ENCODE assay signal across 39 mouse cellular contexts in the genomic region with DNA sequence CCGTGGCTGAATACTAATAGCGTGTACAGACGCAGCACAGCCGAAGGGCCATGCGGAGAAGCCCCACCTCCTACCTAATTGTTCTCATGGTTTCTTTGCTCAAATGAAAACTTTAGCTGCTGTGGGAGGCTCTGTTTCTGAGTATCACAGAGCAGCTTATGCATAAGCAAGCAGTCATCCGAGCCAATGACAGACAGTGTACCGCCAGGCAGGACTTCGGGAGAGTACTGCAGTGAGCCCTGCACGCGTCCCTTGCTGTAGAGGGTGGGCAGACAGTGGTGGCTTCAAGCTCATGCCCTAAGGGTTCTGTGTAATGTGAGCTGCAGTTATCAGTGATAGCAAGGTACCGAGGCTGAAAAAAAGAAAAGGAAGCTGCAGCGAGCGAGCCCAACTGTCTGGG. TPM values are rescaled to one million over a fixed set of nuclear protein-coding genes. Genes with fewer than 3 reads are reported as not detected.
A peak's percentile ranks its signal among the peaks of the same experiment; 100 is the strongest.
DNase-seq lines count a peak whose midpoint lies in the region; ATAC-seq lines count a peak whose summit lies in the region.
"Had no signal": no experiment of that assay in that cellular context is flagged by ENCODE, and none has a peak within 500 bp of the region (broad histone marks: within the 10 kb centered on the region; RNA-seq: fewer than 3 reads in every experiment).

No protein-coding gene starts in this region.

- peaks cover 6 to 7% of the 10 kb centered on the region in 2 experiments; a peak in 2 of 4 replicates for H3K4me1 ChIP-seq in heart, embryonic 14.5 days (ENCODE audit: control insufficient read depth in 2 of 2, insufficient read depth in 2 of 2, low read length in 2 of 2)
- H3K4me1 ChIP-seq in kidney, embryonic 16.5 days (ENCODE audit: insufficient read depth, low read length), result 0 out of 2 replicates have a peak, but pooled peaks cover 2% of the 10 kb centered on the region
- H3K4me1 ChIP-seq in midbrain, embryonic 13.5 days (replicated peaks), result no peaks in the 10 kb centered on the region
- no peaks in the 10 kb centered on the region for H3K4me1 ChIP-seq in midbrain, embryonic 16.5 days (ENCODE audit: control insufficient read depth, insufficient read depth, low read length)
- H3K4me1 ChIP-seq: forebrain, embryonic 13.5 days; hindbrain, embryonic 12.5 days; intestine, embryonic 15.5 days; liver, embryonic 12.5 days; neural tube, embryonic 15.5 days had no signal

- DNase-seq in heart, adult 11 months, result peak; percentile 64
- DNase-seq in heart, adult 18-20 months, result no peak
- DNase-seq in heart, adult 8-10 months (ENCODE audit: low spot score), result no peak
- no peak for DNase-seq in kidney, postnatal 4 days
- DNase-seq: adrenal gland, adult 8-10 months; cerebellum, adult 2 months; cerebellum, postnatal 14 days; gastrocnemius, postnatal 10 days; kidney, adult 8-10 months; kidney, postnatal 36 days; left cerebral cortex, postnatal 4 days; liver, postnatal 0 days; lung, postnatal 4 days; midbrain, embryonic 14.5 days; right cerebral cortex, adult 18-20 months; spleen, adult 18-20 months; thymus, postnatal 14 days had no signal

- peaks cover 82% of the 10 kb centered on the region for H3K36me3 ChIP-seq in heart, embryonic 14.5 days (ENCODE audit: control insufficient read depth, insufficient read depth, low read length)
- H3K36me3 ChIP-seq in kidney, embryonic 16.5 days (ENCODE audit: insufficient read depth, low read length), result peaks cover 40% of the 10 kb centered on the region
- H3K36me3 ChIP-seq in midbrain, embryonic 13.5 days, result peaks cover 77% of the 10 kb centered on the region
- peaks cover 16% of the 10 kb centered on the region for H3K36me3 ChIP-seq in midbrain, embryonic 16.5 days (ENCODE audit: control insufficient read depth, insufficient read depth, low read length)

- H3K4me3 ChIP-seq in heart, embryonic 14.5 days (ENCODE audit: control insufficient read depth in 1 of 2, insufficient read depth in 1 of 2, low read depth in 1 of 2, low read length in 2 of 2), result no peak overlapping the region
- H3K4me3 ChIP-seq in kidney, embryonic 16.5 days (ENCODE audit: low read length), result no peak overlapping the region
- H3K4me3 ChIP-seq in midbrain, embryonic 13.5 days (replicated peaks), result no peak overlapping the region
- no peak overlapping the region for H3K4me3 ChIP-seq in midbrain, embryonic 16.5 days (ENCODE audit: low read depth, low read length)
- H3K4me3 ChIP-seq: forebrain, embryonic 13.5 days; hindbrain, embryonic 12.5 days; intestine, embryonic 15.5 days; liver, embryonic 12.5 days; megakaryocyte, embryonic 14.5 days; neural tube, embryonic 15.5 days had no signal

- no peaks in the 10 kb centered on the region for H3K27me3 ChIP-seq in heart, embryonic 14.5 days (ENCODE audit: control insufficient read depth, insufficient read depth, low read length)
- H3K27me3 ChIP-seq in kidney, embryonic 16.5 days (ENCODE audit: insufficient read depth, low read length), result no peaks in the 10 kb centered on the region
- H3K27me3 ChIP-seq in midbrain, embryonic 13.5 days, result no peaks in the 10 kb centered on the region
- H3K27me3 ChIP-seq in midbrain, embryonic 16.5 days (ENCODE audit: control insufficient read depth, insufficient read depth, low read depth, low read length), result no peaks in the 10 kb centered on the region
- H3K27me3 ChIP-seq: forebrain, embryonic 13.5 days; hindbrain, embryonic 12.5 days; intestine, embryonic 15.5 days; liver, embryonic 12.5 days; megakaryocyte, embryonic 14.5 days; neural tube, embryonic 15.5 days had no signal

- H3K9me3 ChIP-seq in heart, embryonic 14.5 days (ENCODE audit: control insufficient read depth, low read length), result no peaks in the 10 kb centered on the region
- no peaks in the 10 kb centered on the region for H3K9me3 ChIP-seq in kidney, embryonic 16.5 days (ENCODE audit: low read length)
- H3K9me3 ChIP-seq in midbrain, embryonic 13.5 days, result no peaks in the 10 kb centered on the region
- no peaks in the 10 kb centered on the region for H3K9me3 ChIP-seq in midbrain, embryonic 16.5 days (replicated peaks; ENCODE audit: control insufficient read depth, low read length, poor library complexity, severe bottlenecking)
- H3K9me3 ChIP-seq: forebrain, embryonic 13.5 days; G1E; hindbrain, embryonic 12.5 days; intestine, embryonic 15.5 days; liver, embryonic 12.5 days; megakaryocyte, embryonic 14.5 days; neural tube, embryonic 15.5 days had no signal

- H3K4me2 ChIP-seq in heart, embryonic 14.5 days (ENCODE audit: low read length), result no peak overlapping the region
- H3K4me2 ChIP-seq in kidney, embryonic 16.5 days (replicated peaks; ENCODE audit: low read depth, low read length), result no peak overlapping the region
- H3K4me2 ChIP-seq in midbrain, embryonic 13.5 days (replicated peaks), result no peak overlapping the region
- no peak overlapping the region for H3K4me2 ChIP-seq in midbrain, embryonic 16.5 days (ENCODE audit: low read length)
- H3K4me2 ChIP-seq: forebrain, embryonic 13.5 days; hindbrain, embryonic 12.5 days; intestine, embryonic 15.5 days; liver, embryonic 12.5 days; neural tube, embryonic 15.5 days had no signal

- H3K9ac ChIP-seq in heart, embryonic 14.5 days (ENCODE audit: low read length), result no peak overlapping the region
- 0 out of 2 replicates have a peak overlapping the region, but pooled peaks have one; percentile 26 for H3K9ac ChIP-seq in kidney, embryonic 16.5 days (replicated peaks; ENCODE audit: low read length)
- no peak overlapping the region for H3K9ac ChIP-seq in midbrain, embryonic 13.5 days (replicated peaks)
- H3K9ac ChIP-seq in midbrain, embryonic 16.5 days (ENCODE audit: low read depth, low read length), result no peak overlapping the region
- H3K9ac ChIP-seq: forebrain, embryonic 13.5 days; hindbrain, embryonic 12.5 days; intestine, embryonic 15.5 days; liver, embryonic 12.5 days; liver, postnatal 0 days; neural tube, embryonic 15.5 days had no signal

- no peak overlapping the region; a peak in 1 of 4 replicates for H3K27ac ChIP-seq in heart, embryonic 14.5 days (replicated peaks in 1 of 2; ENCODE audit: control insufficient read depth in 1 of 2, insufficient read depth in 1 of 2, low read depth in 2 of 2, low read length in 2 of 2)
- no peak overlapping the region for H3K27ac ChIP-seq in kidney, embryonic 16.5 days (ENCODE audit: low read length)
- 0 out of 2 replicates have a peak overlapping the region, but pooled peaks have one; percentile 5 for H3K27ac ChIP-seq in midbrain, embryonic 13.5 days
- no peak overlapping the region for H3K27ac ChIP-seq in midbrain, embryonic 16.5 days (ENCODE audit: low read length)
- H3K27ac ChIP-seq: forebrain, embryonic 13.5 days; hindbrain, embryonic 12.5 days; hindbrain, postnatal 0 days; intestine, embryonic 15.5 days; liver, embryonic 12.5 days; neural tube, embryonic 15.5 days had no signal

- 0 out of 2 replicates have a peak, but pooled peaks have one; percentile 61 for ATAC-seq in heart, embryonic 14.5 days (ENCODE audit: insufficient number of reproducible peaks, insufficient read depth, low FRiP score, low read depth)
- peak; percentile 61; the same call in 1 of the 2 replicates for ATAC-seq in kidney, embryonic 16.5 days (ENCODE audit: low FRiP score, low TSS enrichment)
- no peak for ATAC-seq in midbrain, embryonic 13.5 days
- no peak for ATAC-seq in midbrain, embryonic 16.5 days
- ATAC-seq: forebrain, embryonic 13.5 days; hindbrain, postnatal 0 days; intestine, embryonic 15.5 days; liver, embryonic 12.5 days; liver, postnatal 0 days had no signal

- WGBS in heart, embryonic 14.5 days, result 46% methylated on average over 13 of the region's 13 CpGs
- WGBS in kidney, embryonic 16.5 days, result 74% methylated on average over 13 of the region's 13 CpGs
- 87% methylated on average over 13 of the region's 13 CpGs for WGBS in midbrain, embryonic 13.5 days
- 87% methylated on average over 13 of the region's 13 CpGs for WGBS in midbrain, embryonic 16.5 days

RNA-seq across cellular contexts. Expression of gene Slc10a4, which starts 22.0 kb away (rescaled TPM):
- not detected for total RNA-seq in heart, adult 18-20 months (2021)
- 0.42 and 1.7 TPM in 2 replicates for polyA plus RNA-seq in heart, embryonic 14.5 days (2014; fragmentation: Nextera tagmentation; extraction: Ambion mirVana)
- under 1 TPM in 1 of 4 experiments, not detected in 3; 0.11 TPM for total RNA-seq in heart, adult 8-10 months (2022)
- 1.2 and 1.8 TPM in 2 replicates for polyA plus RNA-seq in kidney, embryonic 16.5 days (2015; fragmentation: Nextera tagmentation; extraction: Ambion mirVana)
- 19.4 and 28.6 TPM in 2 replicates for polyA plus RNA-seq in midbrain, embryonic 13.5 days (2015; fragmentation: Nextera tagmentation; extraction: Ambion mirVana)
- polyA plus RNA-seq in midbrain, embryonic 16.5 days (2015; fragmentation: Nextera tagmentation; extraction: Ambion mirVana), result 25.3 and 28.9 TPM in 2 replicates
- total RNA-seq: gastrocnemius, postnatal 10 days had no signal
- polyA plus RNA-seq: G1E; liver, postnatal 0 days had no signal

RNA-seq across cellular contexts. Expression of gene Gm10135, which starts 54.1 kb away (rescaled TPM):
- total RNA-seq in heart, adult 18-20 months (2021), result not detected
- not detected in 2 replicates for polyA plus RNA-seq in heart, embryonic 14.5 days (2014; fragmentation: Nextera tagmentation; extraction: Ambion mirVana)
- not detected for total RNA-seq in heart, adult 8-10 months (2022)
- polyA plus RNA-seq in kidney, embryonic 16.5 days (2015; fragmentation: Nextera tagmentation; extraction: Ambion mirVana), result not detected in 2 replicates
- polyA plus RNA-seq in midbrain, embryonic 13.5 days (2015; fragmentation: Nextera tagmentation; extraction: Ambion mirVana), result not detected in 2 replicates
- not detected in 2 replicates for polyA plus RNA-seq in midbrain, embryonic 16.5 days (2015; fragmentation: Nextera tagmentation; extraction: Ambion mirVana)
- total RNA-seq: adrenal gland, adult 8-10 months; adrenal gland, postnatal 4 days; G1E; gastrocnemius, postnatal 10 days; hindbrain, postnatal 0 days; layer of hippocampus, adult 8-10 months; layer of hippocampus, postnatal 25 days; left cerebral cortex, adult 8-10 months; left cerebral cortex, postnatal 4 days had no signal
- polyA plus RNA-seq: cerebellum, adult 2 months; cortical plate, adult 2 months; embryonic facial prominence, embryonic 11.5 days; forebrain, embryonic 13.5 days; G1E; gonadal fat pad, adult 2 months; hindbrain, embryonic 12.5 days; hindbrain, postnatal 0 days; intestine, embryonic 15.5 days; limb, embryonic 14.5 days; liver, embryonic 12.5 days; liver, postnatal 0 days; midbrain, embryonic 14.5 days; neural tube, embryonic 15.5 days; stomach, embryonic 16.5 days; urinary bladder, adult 2 months had no signal

Comparison
In these comparisons a context has a peak if more than half of its experiments do, and no peak if none do; other contexts are left out.
1. ATAC-seq: peak in heart, embryonic 14.5 days (single experiment) and kidney, embryonic 16.5 days (single experiment); none in midbrain, embryonic 13.5 days (single experiment) and midbrain, embryonic 16.5 days (single experiment).